Mouse (Mus musculus) stomach, adult 2 months (tissue): ENCODE data around the gene Wnk1. TPM values are rescaled to one million over a fixed set of nuclear protein-coding genes. Genes with fewer than 3 reads are reported as not detected.

Experiments
- polyA plus RNA-seq: library from polyadenylated mRNA; depleted of rRNA; stranded (reverse); fragments of >200 nt; gene quantifications from 2 replicates; pipeline ENCODE4 v1.2.3, GENCODE M21; 2012; rRNA removed

Wnk1 gene
- 18.9 and 29.9 TPM in 2 replicates for polyA plus RNA-seq

DNA sequence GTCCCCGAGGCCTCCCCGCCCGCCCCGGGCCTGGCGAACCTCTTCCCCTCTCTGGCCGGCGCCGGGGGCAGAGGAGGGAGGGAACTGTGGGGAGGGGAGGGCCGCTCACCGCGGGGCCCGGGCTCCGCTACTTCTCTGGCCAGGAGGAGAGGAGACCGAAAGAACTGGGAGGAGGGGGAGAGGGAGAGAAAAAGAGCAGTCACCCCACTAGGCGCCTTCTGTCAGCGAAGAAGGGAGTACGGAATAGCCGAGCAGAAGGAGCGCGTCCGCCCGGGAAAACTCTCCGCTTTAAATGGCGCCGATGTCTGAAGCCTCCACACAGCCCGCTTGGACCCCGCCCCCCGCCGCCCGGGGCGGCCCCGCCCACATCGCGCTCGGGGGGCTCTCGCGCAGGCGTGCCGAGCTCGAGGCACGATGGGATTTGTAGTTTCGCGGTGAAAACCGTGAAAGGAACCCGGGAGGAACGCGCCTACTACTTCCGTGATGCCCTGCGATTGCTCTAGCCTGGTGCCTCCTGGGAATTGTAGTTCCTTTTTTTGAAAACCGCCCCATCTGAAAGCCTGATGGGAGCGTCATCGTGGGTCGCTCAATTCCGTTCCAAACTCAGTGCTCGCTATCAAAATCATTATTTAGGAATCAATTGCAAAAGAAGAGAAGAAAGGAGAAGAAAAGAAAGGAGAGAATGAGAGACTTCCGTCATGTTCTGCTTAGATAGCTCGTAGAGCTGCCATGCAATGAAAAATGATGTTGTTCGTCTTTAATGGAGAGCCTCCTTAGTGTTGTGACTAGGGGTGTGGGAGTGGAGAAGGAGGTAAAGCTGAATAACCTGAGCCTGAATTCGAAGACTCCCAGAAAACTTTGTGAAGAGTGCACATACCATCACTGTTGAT lies at the start of gene Wnk1:
Gene Wnk1, minus strand, starts transcription at position 307 of the 890 bp plus-strand sequence.

DNA sequence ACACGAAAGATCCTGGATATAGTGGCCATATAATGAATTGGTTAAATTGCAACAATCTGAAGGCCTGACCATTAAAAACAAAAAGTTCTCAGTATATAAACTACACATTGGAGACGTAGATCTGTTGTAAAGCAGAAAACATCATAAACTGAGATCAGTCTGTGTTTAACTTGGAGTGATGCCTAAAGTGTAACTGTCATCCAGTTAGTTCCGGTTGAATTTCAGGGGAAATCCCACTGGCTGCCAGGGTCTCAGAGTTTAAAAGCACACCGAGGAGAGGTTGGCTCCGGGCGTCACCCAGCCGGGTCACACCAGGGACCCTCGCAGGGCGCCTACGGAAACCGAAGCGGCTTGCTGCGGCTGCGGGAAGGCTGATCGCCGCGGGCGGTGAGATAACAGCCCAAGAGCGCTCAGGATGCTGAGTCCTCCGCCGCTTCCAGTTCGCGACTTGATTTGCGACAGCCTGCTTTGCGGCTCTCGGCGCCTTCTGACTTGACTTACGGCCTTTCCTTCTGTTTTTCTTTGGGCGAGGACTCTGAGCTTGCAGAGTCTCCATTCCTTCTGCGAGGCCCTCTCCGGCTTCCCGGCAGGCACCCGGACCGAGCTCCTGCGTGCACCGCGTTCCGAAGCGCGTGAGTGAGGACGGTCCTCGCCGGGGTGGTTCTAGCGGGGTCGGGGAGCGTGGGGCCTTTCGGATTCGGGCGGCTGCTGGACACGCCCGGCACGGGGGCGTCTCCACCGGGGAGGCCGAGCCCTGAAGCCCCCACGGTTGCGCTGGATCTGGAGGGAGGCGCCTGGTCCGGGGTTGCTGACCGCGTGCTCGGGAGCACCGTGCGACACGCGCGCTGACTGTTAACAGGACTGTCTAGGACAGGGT lies 136.0 kb downstream of the Wnk1 start, which contains the start of gene Rad52:
Gene Rad52, plus strand, starts transcription at position 495 of the 877 bp plus-strand sequence.

Other genes with a start within 250 kb of the Wnk1 start
- gene Erc1, start 190.5 kb downstream of the Wnk1 start, polyA plus RNA-seq: 2.2 and 2.4 TPM in 2 replicates
- gene Rad52, start 136.0 kb downstream of the Wnk1 start, polyA plus RNA-seq: 8.0 and 9.0 TPM in 2 replicates
- not detected in 2 replicates for gene Ninj2, start 54.7 kb upstream of the Wnk1 start, polyA plus RNA-seq